Mouse (Mus musculus) mouse embryonic stem cell (cell line): ENCODE measurements around the gene C2cd4c.

ENCODE experiments used
- in situ Hi-C, 2 experiments: fragments of 300-500 bp; cut with MboI; formaldehyde crosslinking; loops; 1 replicate in 1 of 2; 3 replicates in 1 of 2; pipeline ENCODE4 v1.14.3; 2019 to 2020; ENCODE audit warnings: low sequenced_read_pairs in 2 of 2, low pct_unique_long_range_greater_than_20kb in 1 of 2, mixed read lengths in 1 of 2; ENCODE audit not compliant: unreplicated experiment in 1 of 2

The C2cd4c gene

GRCm38 (mm10) chr10:79613578-79614304 lies at the start of gene C2cd4c:
Gene C2cd4c, minus strand, starts transcription at chr10:79614025.
- in situ Hi-C loops: no loop called here

GRCm38 (mm10) chr10:79661861-79662260 lies 48.0 kb upstream of the C2cd4c start:
- in situ Hi-C loops: no loop called here

GRCm38 (mm10) chr10:79660298-79660697 lies 46.5 kb upstream of the C2cd4c start:
- in situ Hi-C loops: no loop called here

DNA sequence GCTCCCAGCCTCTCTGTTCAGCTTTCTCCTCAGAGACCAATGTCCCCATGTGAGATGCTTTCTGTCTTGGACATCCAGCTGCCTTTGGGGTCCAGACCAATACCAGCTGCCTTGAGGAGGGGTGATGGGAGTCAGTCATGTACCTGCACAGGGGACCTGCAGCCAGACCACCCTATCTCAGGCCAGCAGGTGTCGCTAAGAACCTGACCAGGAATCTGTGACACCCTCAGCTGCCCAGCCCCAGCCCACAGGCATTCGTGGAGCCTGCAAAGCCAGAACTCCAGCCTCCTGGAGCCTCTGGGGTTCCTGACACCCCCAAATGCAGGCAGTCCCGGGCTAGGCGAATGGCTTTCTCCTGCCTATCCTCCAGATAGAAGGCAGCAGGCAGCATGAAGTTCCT lies 45.0 kb upstream of the C2cd4c start:
- in situ Hi-C loops: no loop called here

- in situ Hi-C loops: no loop called here
Observed at GRCm38 (mm10) chr10:79654946-79655395, 41.1 kb upstream of the C2cd4c start.

DNA sequence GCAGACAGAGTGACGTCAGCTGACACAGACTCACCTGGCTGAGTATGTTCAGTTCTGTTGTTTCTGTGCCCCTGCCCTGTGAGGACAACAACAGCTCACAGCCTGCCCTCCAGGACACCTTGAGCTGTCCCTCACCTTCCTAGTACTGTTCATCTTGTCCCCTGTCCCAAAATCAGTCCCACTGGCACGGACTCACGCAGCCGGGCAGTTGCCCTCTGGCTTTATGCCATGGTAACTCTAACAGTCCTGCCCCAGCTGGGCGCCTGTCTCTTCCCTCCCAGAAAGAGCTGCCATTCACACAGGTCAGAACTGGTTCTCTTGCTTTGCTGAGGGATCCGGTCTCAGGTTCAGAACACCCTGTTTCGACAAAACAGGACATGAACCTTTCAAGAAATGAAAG lies 39.0 kb upstream of the C2cd4c start:
- in situ Hi-C loops: no loop called here

DNA sequence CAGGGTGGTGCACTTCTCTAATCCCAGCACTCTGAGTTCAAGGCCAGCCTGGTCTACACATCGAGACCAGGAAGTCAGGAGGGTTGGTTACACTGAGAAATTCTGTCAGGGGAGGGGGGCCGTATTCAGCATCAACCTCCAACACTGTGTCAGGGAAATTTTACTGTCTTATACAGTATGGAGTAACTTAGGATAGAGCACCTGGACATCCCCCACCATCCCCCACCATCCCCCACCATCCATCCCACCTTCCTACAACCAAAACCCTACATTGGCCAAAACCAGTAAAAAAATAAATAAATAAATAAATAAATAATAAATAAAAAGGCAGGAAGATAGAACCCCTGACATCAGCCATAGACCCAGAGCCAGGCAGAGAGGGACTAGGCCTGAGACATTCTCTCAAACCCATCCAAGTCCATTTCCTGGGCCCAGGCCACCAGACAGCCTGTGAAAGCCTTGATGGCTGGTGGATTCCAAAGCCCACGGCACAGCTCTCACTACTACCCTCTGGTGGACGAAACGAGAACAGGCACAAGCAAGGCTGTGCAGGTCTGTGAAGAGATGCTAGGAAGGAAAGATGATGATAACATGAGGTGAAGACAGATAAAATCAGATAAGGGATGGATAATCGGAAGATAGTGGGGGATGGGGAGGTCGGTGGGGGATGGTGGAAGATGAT lies 35.4 kb upstream of the C2cd4c start:
- in situ Hi-C loops: loop anchor here in 1 of 2 experiments (5.0 kb wide), 1 partner anchor 47 kb away; no protein-coding TSS in a partner anchor

GRCm38 (mm10) chr10:79645711-79646110 lies 31.9 kb upstream of the C2cd4c start, which contains the start of gene Odf3l2:
Gene Odf3l2, minus strand, starts transcription at chr10:79645738.
- in situ Hi-C loops: loop anchor here in 1 of 2 experiments (5.0 kb wide), 1 partner anchor 43 kb away; no protein-coding TSS in a partner anchor

GRCm38 (mm10) chr10:79638486-79639204 lies 24.8 kb upstream of the C2cd4c start:
- in situ Hi-C loops: loop anchor here in 1 of 2 experiments (5.0 kb wide), 1 partner anchor 36 kb away; no protein-coding TSS in a partner anchor

DNA sequence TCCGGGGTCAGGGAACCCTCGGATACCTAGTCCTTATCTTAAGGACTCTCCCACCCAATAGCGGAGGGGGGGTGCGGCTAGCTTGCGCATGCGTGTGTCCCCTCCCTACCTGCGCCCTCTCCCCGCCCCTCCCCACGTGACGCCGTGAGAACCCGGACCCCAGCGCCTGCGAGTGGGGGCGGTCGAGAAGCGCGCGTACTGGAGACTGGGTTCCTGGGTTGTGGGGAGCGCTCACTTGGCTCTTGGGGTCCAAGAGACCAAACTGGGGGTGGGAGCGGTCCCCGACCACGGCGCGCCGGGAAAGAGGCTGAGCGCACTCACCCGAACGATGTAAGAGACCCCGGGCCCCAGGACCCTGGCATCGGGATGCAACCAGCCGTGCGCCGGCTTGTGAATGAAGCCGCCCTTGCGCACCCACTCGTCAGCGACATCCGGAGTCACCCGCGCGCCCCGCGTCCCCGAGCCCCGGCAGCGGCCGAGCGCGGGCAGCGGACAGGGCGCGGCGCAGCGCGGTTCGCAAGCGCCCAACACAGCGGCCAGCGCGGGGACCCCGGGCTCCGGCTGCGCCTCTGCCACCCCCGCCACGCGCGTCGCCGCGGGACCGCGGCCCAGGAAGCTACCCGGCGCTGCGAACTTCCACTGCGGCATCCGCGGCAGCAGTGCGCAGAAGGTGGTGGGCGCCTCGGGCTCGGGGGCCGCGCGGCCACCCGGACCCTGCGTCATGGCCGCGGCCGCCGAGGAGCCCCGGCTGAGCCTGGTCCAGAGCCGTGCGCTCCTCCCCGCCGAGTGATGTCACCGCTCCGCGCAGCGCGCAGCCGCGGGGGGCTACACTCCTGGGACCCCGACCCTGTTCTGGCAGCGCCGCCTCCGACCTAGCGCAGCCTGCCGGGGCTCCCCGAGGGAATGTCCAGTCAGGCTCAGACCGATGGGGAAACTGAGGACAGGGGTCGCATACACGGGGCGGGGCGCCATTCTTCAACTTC lies 23.6 kb upstream of the C2cd4c start, which contains the start of gene Shc2:
TSS of gene Shc2 (minus strand) at position 791 of the 983 bp plus-strand sequence.
- in situ Hi-C loops: loop anchor here in 1 of 2 experiments (5.0 kb wide), 1 partner anchor 35 kb away; no protein-coding TSS in a partner anchor

DNA sequence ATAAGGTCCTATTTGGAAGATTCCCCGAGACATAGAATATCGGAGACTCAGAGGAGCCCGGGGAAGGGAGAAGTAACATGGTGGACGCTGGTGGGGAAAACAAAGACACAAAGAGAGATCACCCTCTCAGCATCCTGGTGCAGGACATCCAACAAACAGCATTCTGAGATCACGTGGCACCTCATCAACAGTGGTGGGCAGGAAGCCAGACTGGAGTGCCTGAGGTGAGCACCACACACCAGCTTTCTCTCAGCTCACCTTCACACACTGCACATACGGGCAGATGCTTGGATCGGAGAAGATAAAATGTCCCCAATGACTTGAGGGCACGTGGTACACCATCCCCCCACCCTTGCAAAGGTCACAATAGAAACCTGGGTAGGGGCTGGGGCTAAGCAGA lies 22.5 kb upstream of the C2cd4c start:
- in situ Hi-C loops: loop anchor here in 1 of 2 experiments (5.0 kb wide), 1 partner anchor 34 kb away; no protein-coding TSS in a partner anchor

DNA sequence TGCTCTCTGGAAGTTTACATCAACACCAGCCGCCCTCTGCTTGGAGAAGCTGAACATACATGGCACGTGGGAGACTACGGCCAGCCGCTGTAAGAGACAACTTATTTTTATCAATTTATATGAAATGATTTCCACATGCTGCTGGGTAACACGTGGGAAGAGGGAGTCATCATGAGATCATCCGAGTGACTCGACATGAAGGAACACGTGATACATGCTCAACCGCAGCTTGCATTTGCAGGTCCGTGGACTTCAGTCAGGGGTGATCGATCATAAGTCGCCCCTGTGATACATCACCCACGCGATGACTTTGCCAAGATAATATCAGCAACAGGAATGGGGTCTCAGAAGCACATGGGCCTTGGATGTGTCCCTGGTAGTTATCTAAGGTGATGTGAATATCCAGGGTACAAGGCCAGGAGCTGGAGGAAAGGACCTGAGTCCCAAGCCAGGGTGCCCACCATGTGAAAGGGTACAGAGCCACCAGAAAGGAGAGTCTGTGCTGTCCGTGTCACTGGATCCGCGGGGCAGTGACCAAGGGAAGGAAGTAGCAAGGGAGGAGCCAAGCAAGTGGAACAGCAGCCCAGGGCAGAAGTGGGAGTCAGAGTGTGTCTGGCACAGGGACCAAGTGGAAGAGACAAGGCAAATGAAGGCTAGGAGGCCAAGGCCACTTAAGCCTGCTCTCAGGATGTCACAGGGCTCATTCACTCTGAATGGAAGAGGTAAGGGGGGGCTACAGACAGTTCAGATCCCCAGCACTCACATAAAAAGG lies 19.4 kb upstream of the C2cd4c start:
- in situ Hi-C loops: no loop called here

GRCm38 (mm10) chr10:79631432-79631831 lies 17.6 kb upstream of the C2cd4c start:
- in situ Hi-C loops: no loop called here

GRCm38 (mm10) chr10:79628377-79628776 lies 14.6 kb upstream of the C2cd4c start:
- in situ Hi-C loops: no loop called here

DNA sequence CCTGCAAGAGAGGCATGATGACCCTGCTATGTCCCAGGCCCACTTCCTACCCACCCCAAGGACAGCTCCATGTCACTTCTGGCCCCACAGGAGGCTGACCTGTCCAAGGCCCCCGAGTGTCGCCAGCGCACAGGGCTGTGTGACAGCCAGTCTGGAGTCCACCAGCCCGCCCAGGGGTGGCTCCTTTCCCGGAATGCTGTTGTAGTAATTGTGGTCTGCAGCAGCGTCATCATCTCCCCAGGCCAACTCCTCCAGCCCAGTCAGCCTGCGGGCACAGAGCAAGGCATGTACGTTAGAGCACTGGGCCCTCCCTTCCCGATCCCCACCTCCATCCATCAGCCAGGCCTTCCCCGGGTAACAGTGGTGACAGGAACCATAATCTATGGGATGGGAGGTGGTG lies 12.3 kb upstream of the C2cd4c start:
- in situ Hi-C loops: no loop called here

DNA sequence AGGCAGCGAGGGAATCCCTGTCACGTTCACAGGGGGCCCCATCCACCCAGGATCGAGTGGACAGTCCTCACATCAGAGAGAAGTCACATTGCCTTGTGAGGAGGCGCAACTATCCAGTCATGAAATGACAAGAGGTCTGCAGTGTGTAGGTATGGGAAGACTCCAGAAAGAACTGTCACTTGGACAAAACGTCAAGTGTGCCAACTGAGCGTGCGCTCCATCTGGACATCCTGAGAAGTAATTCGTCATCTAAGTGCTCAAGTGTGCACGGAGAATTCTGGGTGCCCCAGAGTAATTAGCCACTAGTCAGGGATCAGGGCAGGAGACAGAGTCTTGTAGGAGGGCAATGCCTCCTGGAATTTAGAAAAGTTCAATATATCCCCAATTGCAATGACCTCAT lies 11.6 kb upstream of the C2cd4c start:
- in situ Hi-C loops: no loop called here

DNA sequence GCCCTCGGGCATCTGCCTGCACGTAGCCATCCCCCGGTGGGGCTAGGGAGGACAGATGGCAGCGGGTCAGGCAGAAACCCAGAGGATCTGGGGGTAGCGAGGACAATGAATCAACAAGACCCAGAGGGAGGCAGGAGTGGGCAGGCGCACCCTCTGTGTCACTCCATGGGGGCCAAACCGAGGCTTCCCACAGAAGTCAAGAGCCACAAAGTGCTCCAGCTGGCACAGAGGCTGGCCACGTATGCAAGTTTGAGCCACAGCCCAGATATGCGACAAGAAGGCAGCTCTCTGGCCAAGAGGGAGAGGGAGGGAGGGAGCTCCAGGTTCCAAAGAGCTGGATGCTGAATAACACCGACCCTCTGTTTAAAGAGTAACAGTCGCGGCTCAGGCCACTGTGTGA lies 10.1 kb upstream of the C2cd4c start:
- in situ Hi-C loops: no loop called here
